Mouse (Mus musculus): Measurements from ENCODE around the gene Zfp266. TPM values are rescaled to one million over a fixed set of nuclear protein-coding genes. Genes with fewer than 3 reads are reported as not detected.
"Not testable (repeated sequence)": the region's sequence is repeated elsewhere in the genome, so short reads cannot be mapped to it uniquely, and the experiment has no call there.

Gene Zfp266
- total RNA-seq (2021), result 10 to 100 TPM; 42.3 to 45.1 TPM

DNA sequence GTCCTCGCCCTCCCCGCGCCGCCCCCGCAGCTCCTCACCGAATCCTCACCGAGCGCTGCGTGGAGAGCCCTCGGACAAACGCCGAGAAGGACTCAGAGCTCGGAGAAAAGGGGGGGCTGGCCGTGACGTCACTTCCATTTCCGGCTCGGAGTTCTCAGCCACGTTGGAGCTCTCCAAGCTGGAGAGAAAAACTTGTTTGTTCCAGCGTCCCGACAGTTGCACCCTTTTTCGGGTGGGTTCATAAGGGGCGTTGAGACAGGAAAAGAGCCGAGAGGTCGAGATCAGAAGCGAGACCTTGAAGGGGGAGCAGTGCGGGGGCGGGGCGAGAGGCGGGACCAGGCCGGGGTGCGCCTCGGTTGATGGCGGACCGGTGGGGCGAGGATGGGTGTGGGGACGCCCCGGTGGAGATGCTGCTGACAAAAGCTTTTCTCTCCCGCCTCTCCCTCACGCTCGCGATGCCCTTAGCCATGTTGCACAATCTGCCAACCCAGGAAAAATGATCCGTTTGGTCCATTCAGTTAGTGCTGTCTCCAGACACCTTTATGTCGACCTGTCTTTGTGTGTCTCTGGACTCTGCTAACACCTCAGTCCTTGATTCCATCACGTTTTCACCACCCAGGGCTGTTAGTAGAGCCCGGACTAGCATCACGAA is at the start of gene Zfp266:
TSS of gene Zfp266 (minus strand) at position 112 of the 652 bp plus-strand sequence.
- DNase-seq, result peak; percentile 93

DNA sequence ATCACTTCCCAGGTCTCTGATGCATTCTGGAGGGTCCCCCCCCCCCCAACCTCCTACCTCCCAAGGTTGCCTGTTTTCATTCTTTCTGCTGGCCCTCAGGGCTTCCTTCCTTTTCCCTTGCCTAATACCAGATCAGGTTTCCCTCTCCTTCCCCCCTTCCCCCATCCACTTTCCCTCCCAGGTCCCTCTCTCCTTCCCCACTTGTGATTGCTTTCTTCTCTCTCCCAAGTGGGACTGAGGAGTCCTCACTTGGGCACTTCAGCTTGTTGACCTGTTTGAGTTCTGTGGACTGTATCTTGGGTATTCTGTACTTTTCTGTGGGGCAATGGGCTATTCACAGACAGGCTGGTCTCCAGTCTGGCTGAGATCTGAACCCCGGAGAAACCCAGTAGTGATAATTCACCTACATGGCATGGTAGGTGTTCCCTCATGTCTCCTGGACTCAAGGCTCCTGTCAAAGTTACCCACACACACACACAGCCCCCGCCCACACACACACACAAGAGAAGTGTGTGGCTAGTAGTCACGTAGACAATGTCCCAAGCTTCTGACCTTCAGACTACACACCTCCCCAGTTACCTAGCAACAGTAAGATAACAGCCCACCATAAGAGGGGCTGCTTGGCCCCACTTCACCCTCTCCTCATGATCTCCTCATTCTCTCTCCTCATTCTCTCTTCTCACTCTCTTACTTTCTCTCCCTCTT is 44.3 kb upstream of the Zfp266 start:
- DNase-seq, result not testable (repeated sequence)

DNA sequence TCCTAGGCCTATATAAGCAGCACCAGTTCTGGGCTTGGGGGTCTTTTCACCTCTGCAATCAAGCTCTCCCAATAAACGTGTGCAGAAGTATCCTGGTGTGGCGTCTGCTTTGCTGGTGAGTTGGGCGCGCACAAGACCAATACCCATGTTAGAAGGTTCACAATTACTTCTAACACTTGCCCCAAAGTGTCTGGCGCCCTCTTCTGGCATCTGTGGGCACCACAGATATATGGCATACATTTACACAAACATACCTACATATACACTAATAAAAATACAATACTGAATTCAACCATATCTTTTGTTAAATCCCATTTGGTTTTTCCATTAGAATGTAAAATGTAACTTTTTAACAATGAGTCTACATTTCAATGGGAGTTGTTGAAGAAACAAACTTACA is 41.0 kb upstream of the Zfp266 start:
- DNase-seq, result no peak

DNA sequence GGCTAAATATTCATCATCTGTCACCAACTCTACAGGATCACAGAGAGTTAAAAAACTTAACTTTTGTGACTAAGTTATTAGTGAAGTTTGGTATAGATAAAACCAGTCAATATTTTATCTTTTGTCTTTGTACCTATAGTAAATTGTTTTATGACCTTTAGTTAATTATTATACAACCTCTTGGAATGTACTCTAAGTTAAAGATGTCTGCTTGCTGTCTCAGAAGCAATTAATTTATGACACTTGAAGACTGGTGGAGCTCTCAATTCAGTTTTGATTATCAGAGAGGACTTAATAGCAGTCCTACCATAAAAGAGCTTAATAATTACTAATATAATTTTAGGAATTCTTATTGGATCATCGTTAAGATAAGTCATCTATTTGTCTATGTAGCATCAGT is 31.5 kb upstream of the Zfp266 start:
- DNase-seq, result no peak

DNA sequence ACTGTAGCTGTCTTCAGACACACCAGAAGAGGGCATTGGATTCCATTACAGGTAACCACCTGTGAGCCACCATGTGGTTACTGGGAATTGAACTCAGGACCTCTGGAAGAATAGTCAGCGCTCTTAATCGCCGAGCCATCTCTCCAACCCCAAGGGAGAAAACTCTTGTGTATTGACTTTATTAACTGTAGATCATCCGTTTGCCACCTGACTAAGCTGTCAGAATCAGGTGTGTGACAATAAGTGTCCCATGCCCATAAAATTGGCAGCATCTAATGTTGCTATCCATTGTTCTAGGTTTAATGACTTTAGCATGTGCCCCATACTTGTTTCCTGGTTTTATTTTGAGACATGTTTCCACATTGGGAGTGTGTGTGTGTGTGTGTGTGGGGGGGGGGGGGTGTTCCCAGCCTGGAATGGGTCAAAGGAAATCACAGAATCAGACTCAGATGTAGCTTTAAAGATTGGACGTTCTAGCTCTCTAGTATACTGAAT is 30.6 kb upstream of the Zfp266 start:
- no peak for DNase-seq

DNA sequence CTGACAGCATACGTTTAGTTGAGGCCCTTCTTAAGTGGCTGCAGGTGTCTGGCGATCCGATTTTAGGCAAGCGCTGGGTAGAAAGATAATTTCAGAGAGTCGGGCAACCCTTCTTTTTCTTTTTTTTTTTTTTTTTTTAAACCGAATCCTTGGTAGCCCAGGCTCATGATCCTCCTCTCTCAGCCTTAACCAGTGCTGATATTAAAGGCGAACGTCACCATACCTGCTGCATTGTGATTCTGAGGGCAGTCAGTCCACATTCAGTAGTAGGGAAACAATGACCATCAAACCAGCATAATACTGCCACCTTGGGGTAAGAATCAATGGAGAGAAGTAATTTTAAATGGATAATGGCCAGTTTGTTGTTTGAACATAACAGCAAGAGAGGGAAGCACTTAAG is 23.9 kb upstream of the Zfp266 start:
- DNase-seq, result peak; percentile 12

GRCm38 (mm10) chr9:20544070-20544821 is 23.0 kb upstream of the Zfp266 start:
- DNase-seq, result peak; percentile 87

GRCm38 (mm10) chr9:20543496-20543895 is 22.3 kb upstream of the Zfp266 start:
- no peak for DNase-seq

- no peak for DNase-seq
Observed at GRCm38 (mm10) chr9:20536598-20536997, 15.4 kb upstream of the Zfp266 start.

GRCm38 (mm10) chr9:20534326-20534926 is 13.2 kb upstream of the Zfp266 start:
- no peak for DNase-seq

- no peak for DNase-seq
Observed at GRCm38 (mm10) chr9:20520531-20521210, 546 bp downstream of the Zfp266 start.

DNA sequence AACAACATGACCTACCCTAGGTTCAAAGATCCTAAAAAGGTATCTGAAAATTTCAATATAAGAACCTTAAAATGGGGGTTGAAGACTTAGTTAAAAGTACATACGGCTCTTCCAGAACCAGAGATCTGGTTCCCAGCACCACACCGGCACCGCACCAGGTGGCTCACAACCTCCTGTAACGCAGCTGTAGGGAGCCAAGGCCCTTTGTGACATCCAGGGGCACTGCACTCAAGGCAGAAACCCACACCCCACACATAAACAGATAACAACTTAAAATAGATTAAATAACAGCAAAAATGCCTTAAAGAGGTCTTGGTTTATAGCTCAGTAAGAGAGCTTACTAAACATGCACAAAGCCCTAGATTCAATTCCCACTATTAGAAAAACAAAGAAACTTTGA is 1.3 kb downstream of the Zfp266 start:
- DNase-seq, result no peak

DNA sequence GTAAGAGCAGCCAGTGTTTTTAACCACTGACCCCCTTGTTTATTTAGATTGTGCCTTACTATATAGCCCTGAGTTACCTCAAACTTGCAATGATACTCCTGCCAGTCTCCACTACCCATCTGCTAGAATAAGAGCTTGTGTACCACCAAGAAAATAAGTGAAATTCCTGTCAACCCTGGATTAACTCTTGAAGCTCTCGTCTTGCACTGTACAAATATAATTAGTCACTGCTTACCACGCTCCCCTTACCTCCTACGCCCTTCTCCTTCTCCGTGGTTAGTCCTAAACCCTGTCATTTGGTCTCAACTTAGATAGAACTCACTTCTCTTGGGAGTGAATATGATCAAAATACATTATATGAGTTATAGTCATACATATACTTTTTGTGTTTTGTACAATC is 2.5 kb downstream of the Zfp266 start:
- no peak for DNase-seq

DNA sequence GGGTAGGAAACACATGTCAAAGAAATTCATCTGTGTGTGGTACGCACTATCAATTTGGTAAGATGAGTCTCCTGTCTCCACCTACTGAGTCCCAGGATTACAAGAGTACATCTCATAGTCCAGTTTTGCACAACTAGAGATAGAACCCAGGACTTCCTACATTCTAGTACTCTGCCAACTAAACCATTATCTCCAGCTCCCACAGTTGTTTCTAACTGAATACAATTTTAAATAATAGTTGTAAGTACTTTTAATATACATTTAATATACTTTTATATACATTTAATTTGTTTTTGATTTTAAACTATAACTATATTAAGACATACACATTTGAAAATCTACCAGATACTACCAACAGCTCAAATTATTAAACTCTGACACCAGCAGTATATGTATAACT is 3.5 kb downstream of the Zfp266 start:
- DNase-seq, result no peak

GRCm38 (mm10) chr9:20514016-20514415 is 7.2 kb downstream of the Zfp266 start:
- DNase-seq, result no peak

- DNase-seq, result no peak
Observed at GRCm38 (mm10) chr9:20512714-20513113, 8.5 kb downstream of the Zfp266 start.

DNA sequence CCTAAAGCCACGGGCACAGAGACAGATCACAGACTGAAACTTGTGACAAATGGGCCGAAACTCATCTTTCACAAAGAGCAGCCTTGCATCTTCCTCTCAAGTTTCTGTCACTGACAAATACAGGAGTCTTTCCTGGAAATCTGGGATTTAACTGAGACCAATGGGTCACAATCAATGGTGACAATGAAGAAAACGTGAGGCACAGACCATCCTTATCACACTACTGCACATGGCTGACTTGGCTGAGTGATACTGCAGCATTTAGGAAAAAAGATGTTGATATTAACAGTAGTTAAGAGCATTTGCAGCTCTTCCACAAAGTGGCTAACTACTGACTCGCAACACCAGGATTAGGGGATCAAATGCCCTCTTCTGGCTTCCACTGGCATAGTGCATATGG is 9.6 kb downstream of the Zfp266 start:
- DNase-seq, result no peak

GRCm38 (mm10) chr9:20510346-20510745 is 10.9 kb downstream of the Zfp266 start:
- no peak for DNase-seq

DNA sequence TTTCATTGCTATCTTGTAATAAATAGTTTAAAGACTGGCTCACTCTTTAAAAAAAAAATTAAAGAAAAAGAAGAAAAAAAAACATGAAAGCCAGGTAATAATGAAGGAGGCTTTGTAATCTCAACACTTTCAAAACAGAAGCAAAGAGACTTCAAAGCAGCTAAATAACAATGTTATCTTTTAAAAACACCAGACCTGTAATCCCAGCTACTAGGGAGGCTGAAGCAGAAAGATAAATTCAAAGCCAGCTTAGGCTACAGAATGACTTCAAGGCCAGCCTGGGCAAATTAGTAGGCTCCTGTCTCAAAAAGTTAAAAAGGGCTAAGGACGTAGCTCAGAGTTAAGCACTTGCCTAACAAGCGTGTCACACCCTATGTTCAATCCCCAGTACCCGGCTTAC is 11.5 kb downstream of the Zfp266 start:
- no peak for DNase-seq

GRCm38 (mm10) chr9:20504801-20505200 is 16.4 kb downstream of the Zfp266 start:
- DNase-seq, result no peak

DNA sequence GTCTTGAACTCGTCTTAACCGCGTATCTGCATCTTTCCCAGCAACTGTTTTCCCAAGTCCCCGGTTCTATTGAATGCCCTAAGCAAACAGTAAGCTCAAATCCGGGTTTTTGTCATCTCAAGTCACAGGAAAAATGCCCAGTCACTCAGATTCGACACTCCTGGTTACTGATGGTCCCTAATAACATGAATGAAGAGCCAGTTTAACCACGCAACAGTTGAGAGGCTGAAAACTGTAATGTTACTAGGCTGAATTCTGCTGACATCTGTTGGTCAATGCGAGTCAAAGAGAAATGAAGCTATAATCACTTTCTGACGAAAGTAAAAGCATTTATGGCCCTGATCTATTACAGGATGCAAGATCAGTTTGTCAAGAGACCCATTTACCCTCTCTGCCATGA is 27.9 kb downstream of the Zfp266 start:
- DNase-seq, result no peak

GRCm38 (mm10) chr9:20492527-20493233 is 28.5 kb downstream of the Zfp266 start, which contains the start of gene Zfp426:
Gene Zfp426 (minus strand): TSS chr9:20492746.
- peak; percentile 84 for DNase-seq

Measured in heart, postnatal 4 days (tissue).